Mouse (Mus musculus) stomach, postnatal 0 days (tissue): ENCODE measurements around the gene Degs1. TPM values are rescaled to one million over a fixed set of nuclear protein-coding genes. Genes with fewer than 3 reads are reported as not detected.

Experiments used
- ATAC-seq: fragments of 200-750 bp; cut with Nextera tagmentation; 2 replicates; pipeline ENCODE4 v1.8.0; 2017; ENCODE audit not compliant: low FRiP score, low TSS enrichment
- DNase-seq: peaks from one replicate; pipeline ENCODE4 v3.0.0-alpha.2; 2016; ENCODE audit warnings: low spot score
- H3K27ac ChIP-seq: fragments of 300-500 bp; sonication (generic); replicated peaks from 2 replicates; pipeline ENCODE4 v1.5.1; 2014; ENCODE audit warnings: mild to moderate bottlenecking, control low read depth
- H3K27me3 ChIP-seq: fragments of 300-500 bp; sonication (generic); 2 replicates; pipeline ENCODE4 v1.6.1; 2014; ENCODE audit warnings: low read length; ENCODE audit not compliant: control insufficient read depth, insufficient read depth
- H3K36me3 ChIP-seq: fragments of 300-500 bp; sonication (generic); 2 replicates; pipeline ENCODE4 v1.6.1; 2014; ENCODE audit warnings: low read length, mixed read lengths; ENCODE audit not compliant: control insufficient read depth, insufficient read depth
- H3K4me1 ChIP-seq: fragments of 300-500 bp; sonication (generic); replicated peaks from 2 replicates; pipeline ENCODE4 v1.6.1; 2014; ENCODE audit warnings: antibody characterized with exemption; ENCODE audit not compliant: control insufficient read depth, insufficient read depth
- H3K4me2 ChIP-seq: fragments of 300-500 bp; sonication (generic); replicated peaks from 2 replicates; pipeline ENCODE4 v1.6.1; 2014; ENCODE audit warnings: low read depth, mild to moderate bottlenecking, control low read depth, moderate library complexity
- H3K4me3 ChIP-seq: fragments of 300-500 bp; sonication (generic); 2 replicates; pipeline ENCODE4 v1.5.1; 2014; ENCODE audit warnings: low read depth, low read length, control low read depth
- H3K9ac ChIP-seq: fragments of 300-500 bp; sonication (generic); 2 replicates; pipeline ENCODE4 v1.6.1; 2014; ENCODE audit warnings: mild to moderate bottlenecking, low read length, control low read depth, mixed read lengths
- H3K9me3 ChIP-seq: fragments of 300-500 bp; sonication (generic); 2 replicates; pipeline ENCODE4 v1.6.1; 2016; ENCODE audit warnings: low read length; ENCODE audit not compliant: control insufficient read depth
- CTCF ChIP-seq: IDR thresholded peaks from 2 replicates; pipeline ENCODE4 v1.5.1; 2016; ENCODE audit warnings: antibody characterized with exemption, low read depth, mild to moderate bottlenecking, moderate library complexity
- EP300 ChIP-seq: optimal IDR thresholded peaks from 2 replicates; pipeline ENCODE3; 2016; ENCODE audit warnings: antibody characterized with exemption
- WGBS: fragments of 180-500 bp; shearing (Covaris S2); extraction: QIAGEN DNeasy Blood & Tissue Kit; methylation state at CpG from one replicate; pipeline ENCODE4 v1.1.7; 2014; 5-methylcytosine and 5-hydroxymethylcytosine counted together
- polyA plus RNA-seq: library from polyadenylated mRNA; unstranded; fragments of >200 nt; fragmentation: Nextera tagmentation; extraction: Ambion mirVana; gene quantifications from 2 replicates; pipeline ENCODE4 v1.2.1, GENCODE M21; 2015

The Degs1 gene
- polyA plus RNA-seq, 1 experiment from 2014 or later = 223 TPM

GRCm38 (mm10) chr1:182288601-182289000 is 6.0 kb upstream of the Degs1 start:
- H3K9me3 ChIP-seq = no peaks in the 10 kb centered on the region
- H3K9ac ChIP-seq = no peak overlapping the region
- H3K27me3 ChIP-seq = no peaks in the 10 kb centered on the region
- H3K4me3 ChIP-seq = no peak overlapping the region
- TF ChIP-seq EP300 (no peak), CTCF (no peak)
- H3K4me2 ChIP-seq = no peak overlapping the region
- no peak for ATAC-seq
- no peak for DNase-seq
- no peak overlapping the region for H3K27ac ChIP-seq
- WGBS = 56% methylated on average over 2 of the region's 2 CpGs
- no peaks in the 10 kb centered on the region for H3K4me1 ChIP-seq
- H3K36me3 ChIP-seq = no peaks in the 10 kb centered on the region

GRCm38 (mm10) chr1:182287781-182288180 is 5.2 kb upstream of the Degs1 start:
- no peak overlapping the region for H3K4me3 ChIP-seq
- TF ChIP-seq EP300 = no peak
- peak; percentile 49 for TF ChIP-seq CTCF
- H3K27me3 ChIP-seq = no peaks in the 10 kb centered on the region
- no peaks in the 10 kb centered on the region for H3K4me1 ChIP-seq
- DNase-seq (no peak), ATAC-seq (no peak)
- WGBS = 67% methylated on average over 7 of the region's 7 CpGs
- H3K27ac ChIP-seq = no peak overlapping the region
- H3K9ac ChIP-seq = no peak overlapping the region
- H3K36me3 ChIP-seq = no peaks in the 10 kb centered on the region
- no peak overlapping the region for H3K4me2 ChIP-seq
- no peaks in the 10 kb centered on the region for H3K9me3 ChIP-seq

- Histone ChIP-seq H3K4me3 (no peak overlapping the region), H3K4me2 (no peak overlapping the region), H3K36me3 (no peaks in the 10 kb centered on the region), H3K27me3 (no peaks in the 10 kb centered on the region), H3K27ac (no peak overlapping the region), H3K9ac (no peak overlapping the region), H3K4me1 (peaks cover 11% of the 10 kb centered on the region; the same call in 1 of the 2 replicates), H3K9me3 (no peaks in the 10 kb centered on the region)
- DNase-seq (no peak), ATAC-seq (no peak)
- 94% methylated on average over 2 of the region's 2 CpGs for WGBS
- TF ChIP-seq EP300 (no peak), CTCF (no peak)
These were observed 2.2 kb upstream of the Degs1 start for GRCm38 (mm10) chr1:182284795-182285194.

- Histone ChIP-seq H3K27ac (peak overlapping the region; percentile 95), H3K36me3 (peaks cover 5% of the 10 kb centered on the region), H3K9me3 (no peaks in the 10 kb centered on the region), H3K4me2 (peak overlapping the region; percentile 82), H3K9ac (peak overlapping the region; percentile 93; the same call in 1 of the 2 replicates), H3K4me3 (peak overlapping the region; percentile 85), H3K4me1 (peaks cover 11% of the 10 kb centered on the region; the same call in 1 of the 2 replicates), H3K27me3 (no peaks in the 10 kb centered on the region)
- WGBS = 36% methylated on average over 7 of the region's 7 CpGs
- TF ChIP-seq CTCF (no peak), EP300 (peak; percentile 47)
- ATAC-seq (no peak), DNase-seq (no peak)
These were observed 627 bp upstream of the Degs1 start for GRCm38 (mm10) chr1:182283231-182283630.

GRCm38 (mm10) chr1:182281251-182281711 is 1.3 kb downstream of the Degs1 start:
- DNase-seq (peak; percentile 31), ATAC-seq (no peak)
- 14% methylated on average over 9 of the region's 9 CpGs for WGBS
- 0 out of 2 replicates have a peak overlapping the region, but pooled peaks have one; percentile 18 for H3K27ac ChIP-seq
- H3K9ac ChIP-seq = peak overlapping the region; percentile 93
- H3K36me3 ChIP-seq = peaks cover 7% of the 10 kb centered on the region
- peaks cover 11% of the 10 kb centered on the region; the same call in 1 of the 2 replicates for H3K4me1 ChIP-seq
- no peaks in the 10 kb centered on the region for H3K27me3 ChIP-seq
- H3K4me3 ChIP-seq = peak overlapping the region; percentile 85
- H3K4me2 ChIP-seq = peak overlapping the region; percentile 82
- H3K9me3 ChIP-seq = no peaks in the 10 kb centered on the region
- TF ChIP-seq CTCF = no peak

GRCm38 (mm10) chr1:182280577-182280976 is 2.0 kb downstream of the Degs1 start:
- DNase-seq (no peak), ATAC-seq (no peak)
- peaks cover 7% of the 10 kb centered on the region for H3K36me3 ChIP-seq
- H3K27me3 ChIP-seq = no peaks in the 10 kb centered on the region
- H3K9ac ChIP-seq = peak overlapping the region; percentile 93; the same call in 1 of the 2 replicates
- 0 out of 2 replicates have a peak overlapping the region, but pooled peaks have one; percentile 4 for H3K27ac ChIP-seq
- H3K4me3 ChIP-seq = peak overlapping the region; percentile 85; the same call in 1 of the 2 replicates
- TF ChIP-seq CTCF = no peak
- TF ChIP-seq EP300 = no peak
- no peaks in the 10 kb centered on the region for H3K9me3 ChIP-seq
- H3K4me2 ChIP-seq = peak overlapping the region; percentile 82
- WGBS = 47% methylated on average over 11 of the region's 11 CpGs
- H3K4me1 ChIP-seq = peaks cover 11% of the 10 kb centered on the region; the same call in 1 of the 2 replicates
